Mouse (Mus musculus) kidney, adult 9 months (tissue): ENCODE measurements at regions not wholly inside any gene's neighbourhood (a gene's known extent, or its start where the extent isn't known, plus 50 kb on each side); places are given as distances from the start of the nearest gene placed in this dataset.

Experiments used
- DNase-seq: peaks from one replicate; pipeline ENCODE4 v3.0.0; 2022

DNA sequence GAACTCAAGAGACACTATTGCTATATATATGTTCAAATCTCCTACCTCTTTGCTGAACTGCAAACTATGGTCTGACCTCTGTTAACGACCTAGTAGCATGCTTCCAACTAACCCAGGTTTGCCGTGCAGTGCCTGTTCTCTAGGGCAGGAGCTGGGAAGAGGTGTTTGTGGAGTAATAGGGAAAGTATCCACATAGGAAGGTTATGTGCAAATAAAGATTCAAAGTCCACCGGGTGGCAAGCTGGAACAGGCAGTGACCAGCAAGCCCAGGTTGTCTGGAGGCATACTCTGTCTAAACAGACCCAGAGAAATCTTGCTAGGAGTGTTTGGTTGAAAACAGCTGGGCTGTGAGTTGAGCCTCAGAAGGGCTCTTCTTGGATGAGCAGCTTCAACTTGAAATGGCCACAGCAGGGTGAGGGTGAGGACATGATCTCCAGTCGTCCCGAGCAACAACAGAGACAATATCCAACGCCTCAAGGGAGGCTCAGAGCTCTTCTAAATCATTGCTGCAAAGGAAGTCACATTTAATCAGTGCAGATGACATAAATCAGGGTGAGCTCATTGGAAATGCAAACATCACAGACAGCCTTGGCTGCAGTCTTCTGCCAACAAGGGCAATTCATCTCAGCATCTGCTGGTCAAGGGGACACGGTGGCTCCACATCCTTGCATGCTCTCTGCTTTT, 846.7 kb downstream of the Synb start:
- peak; percentile 40 for DNase-seq

DNA sequence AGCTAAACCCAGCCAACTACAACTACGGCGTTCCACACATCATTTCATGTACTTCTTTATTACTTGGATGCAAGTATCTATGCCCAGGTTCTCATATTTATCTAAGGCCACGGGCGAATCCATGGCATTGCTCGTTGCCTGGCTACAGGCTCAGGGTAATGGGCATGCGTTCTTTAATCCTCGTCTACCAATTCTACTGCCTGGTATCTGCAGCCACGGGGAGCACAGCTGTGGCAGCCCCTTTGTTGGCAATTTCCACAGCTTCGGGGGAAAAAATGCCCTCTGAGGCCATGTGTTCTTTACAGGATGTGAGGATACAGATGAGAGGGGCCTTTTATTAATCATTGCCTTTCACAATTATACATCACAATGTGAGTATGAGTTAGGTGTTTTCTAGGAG, 860.8 kb downstream of the Synb start:
- DNase-seq: no peak

DNA sequence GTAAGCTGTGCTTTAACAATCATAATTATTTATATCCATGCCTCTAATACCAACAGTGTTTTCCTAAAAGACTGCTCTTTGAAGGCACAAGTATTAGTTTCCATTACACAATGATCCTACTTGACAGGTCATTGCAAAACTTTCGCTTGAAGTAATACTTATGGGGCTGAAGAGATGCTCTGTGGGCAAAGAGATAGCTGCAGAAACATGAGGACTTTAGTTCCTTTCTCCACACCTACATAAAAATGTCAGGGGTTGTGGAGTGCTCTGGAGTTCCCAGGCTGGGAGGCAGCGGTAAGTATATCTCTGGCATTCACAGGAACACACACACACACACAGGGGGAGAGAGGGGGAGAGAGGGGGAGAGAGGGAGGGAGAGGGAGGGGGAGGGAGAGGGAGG, 862.0 kb downstream of the Synb start:
- no peak for DNase-seq

DNA sequence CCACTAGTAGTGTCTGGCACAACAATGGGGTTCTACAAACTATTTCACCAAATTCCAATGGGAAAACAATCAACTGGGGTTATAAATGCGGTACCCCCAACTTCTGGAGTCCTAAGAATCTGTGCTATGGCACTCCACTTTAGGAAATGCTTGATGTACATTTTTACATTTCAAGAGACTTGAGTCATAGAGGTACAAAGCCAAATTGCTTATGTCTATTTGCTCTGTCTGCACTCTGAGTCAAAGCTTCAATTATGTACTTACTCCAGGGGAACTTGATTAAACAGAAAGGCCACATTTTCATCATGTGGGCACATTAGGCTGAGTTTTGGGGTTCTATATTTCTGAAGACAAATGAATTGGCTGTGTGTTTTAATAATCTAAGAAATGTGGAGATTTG, 866.9 kb downstream of the Synb start:
- no peak for DNase-seq

DNA sequence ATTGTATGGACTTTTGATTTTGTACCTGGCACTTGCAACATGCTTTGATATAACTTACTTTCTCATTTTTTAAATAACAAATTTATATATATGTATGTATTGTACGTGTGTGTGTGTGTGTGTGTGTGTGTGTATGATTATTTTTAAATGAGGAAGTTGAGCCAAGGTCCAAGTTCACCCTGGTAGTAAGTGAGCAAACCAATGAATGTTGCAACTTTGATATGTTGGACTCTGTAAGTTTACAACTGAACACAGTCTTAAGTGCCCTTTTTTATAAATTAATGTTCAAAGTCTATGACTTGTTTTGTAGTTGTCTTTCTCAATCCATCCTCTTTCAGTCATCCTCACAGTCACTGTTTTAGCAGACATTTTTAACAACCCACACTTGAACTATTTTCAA, 901.7 kb downstream of the Synb start:
- no peak for DNase-seq

DNA sequence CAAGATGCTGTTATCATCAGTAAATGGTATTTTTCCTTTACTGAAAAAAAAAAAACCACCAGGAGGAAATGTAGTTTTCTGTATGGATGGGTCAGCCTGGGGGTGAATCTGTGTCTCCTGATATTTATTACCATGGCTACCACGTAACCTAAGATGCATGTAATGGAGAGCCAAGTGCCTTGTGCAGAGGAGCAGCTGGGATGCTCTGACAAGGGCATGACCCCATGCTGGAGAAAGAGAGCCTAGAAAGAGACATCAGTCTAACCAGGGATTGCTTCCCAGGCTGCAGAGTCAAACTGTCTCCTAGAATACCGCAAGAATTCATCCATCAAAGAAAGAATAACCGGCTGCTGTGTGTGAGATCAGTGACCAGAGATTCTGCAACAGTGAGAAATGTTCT, 902.2 kb downstream of the Synb start:
- no peak for DNase-seq

DNA sequence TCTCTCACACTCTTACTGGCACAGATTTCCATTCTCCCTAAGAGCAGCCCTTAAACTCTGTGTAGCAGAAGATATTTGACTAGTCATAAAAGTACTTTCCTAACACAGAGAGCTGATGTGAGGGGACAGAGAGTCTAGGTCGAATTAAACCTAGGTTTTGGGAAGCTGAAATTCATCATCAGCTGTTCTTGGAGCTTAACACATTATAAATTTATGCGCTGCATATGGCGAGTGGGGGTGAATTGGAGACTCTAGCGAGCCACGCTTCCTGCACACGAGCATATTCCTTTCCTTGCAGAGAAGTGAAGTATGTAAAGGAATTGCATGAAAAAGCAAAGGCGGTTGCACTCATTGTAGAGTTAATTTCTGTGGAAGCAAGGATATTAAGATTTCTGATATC, 912.4 kb downstream of the Synb start:
- DNase-seq: no peak

DNA sequence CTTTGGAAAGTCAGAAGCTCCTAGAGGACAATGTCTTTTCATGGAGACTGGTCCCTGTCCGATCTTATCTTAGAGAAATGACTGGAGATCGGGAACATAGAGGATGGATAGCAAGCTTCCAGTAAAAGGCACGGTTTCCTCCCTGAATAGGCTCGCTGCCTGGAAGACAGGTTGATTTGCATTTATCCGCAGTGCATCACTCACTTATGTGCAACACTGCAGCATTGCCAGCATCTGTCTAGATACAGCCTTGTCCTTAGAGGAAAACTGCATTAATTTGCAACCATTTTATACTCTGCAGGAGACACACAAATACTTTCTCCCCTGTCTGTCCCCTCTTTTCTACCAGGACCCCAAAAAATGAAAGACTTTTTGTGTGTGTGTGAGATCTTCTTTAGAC, 926.4 kb downstream of the Synb start:
- no peak for DNase-seq

DNA sequence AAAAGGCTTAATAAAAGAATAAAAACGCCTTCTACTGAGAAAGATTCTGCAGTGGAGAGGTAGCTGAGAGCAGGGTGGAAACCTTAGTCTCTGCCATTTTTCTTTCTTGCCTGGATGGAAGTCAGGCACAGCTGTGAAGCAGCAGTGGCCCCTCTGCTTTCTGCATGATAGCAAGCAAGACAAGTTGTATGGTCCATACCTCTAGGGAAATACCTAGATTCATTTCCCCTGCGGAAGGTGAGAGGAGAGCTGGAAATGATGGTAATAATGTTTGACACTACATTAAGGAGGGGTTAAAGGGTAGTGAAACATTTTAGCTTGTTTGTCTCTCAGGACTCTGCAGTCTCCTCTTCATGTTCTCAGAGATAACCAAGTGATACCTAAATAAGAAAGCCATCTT, 930.2 kb downstream of the Synb start:
- DNase-seq: no peak

DNA sequence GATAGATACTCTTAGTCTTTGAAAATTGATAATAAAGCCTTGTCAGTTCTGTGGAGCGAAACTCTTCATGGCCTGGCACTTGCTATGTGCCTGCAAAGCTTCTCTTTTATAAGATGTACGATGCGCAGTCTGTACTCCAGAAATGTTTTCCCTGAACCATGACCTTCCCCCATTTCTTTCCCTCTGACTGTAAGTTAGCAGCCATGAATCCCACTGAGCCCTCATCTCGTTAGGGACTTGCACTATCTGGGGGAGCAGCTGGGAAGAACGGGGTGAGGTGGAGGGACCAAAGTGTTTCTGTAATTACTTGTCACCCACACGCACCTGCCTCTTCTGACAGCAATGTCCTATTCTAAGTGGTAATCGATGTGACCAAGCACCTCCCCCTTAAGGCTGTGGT, 932.1 kb downstream of the Synb start:
- no peak for DNase-seq

DNA sequence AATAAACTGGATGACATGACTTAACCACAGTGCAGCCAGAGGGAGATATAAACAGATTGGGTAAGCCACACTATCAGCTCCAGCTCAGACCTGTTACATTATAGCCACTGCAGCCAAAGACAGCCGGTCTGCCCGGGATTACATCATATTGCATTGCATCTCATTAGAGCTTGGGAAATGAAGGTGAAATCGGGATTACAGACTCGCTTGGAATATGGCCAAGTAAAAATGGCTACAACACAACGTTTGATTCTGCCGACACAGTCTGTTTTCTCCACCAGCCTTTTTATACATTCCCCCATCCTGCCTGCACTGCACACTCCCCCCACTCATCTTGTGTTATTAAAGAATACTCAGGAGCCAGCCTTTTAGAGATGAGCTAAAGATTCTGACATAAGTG, 932.6 kb downstream of the Synb start:
- no peak for DNase-seq

DNA sequence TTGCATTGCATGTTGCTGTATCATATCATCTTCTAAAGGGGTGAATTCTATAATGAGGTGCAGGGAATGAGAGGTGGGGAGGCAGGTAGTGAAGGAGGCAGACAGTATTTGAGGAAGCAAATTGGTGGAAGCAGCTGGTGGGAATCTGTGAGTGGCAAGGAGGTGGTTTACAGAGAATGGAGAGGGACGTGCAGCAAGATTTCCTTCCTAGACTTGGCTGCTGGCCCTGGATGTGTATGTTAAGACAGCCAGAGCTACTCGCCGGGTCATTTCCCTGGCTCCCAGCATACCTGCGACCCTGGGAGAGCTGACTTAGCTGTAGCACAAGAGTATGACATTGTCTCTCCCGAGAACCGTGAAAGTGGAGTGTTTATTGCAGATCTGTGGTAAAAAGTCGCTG, 937.7 kb downstream of the Synb start:
- DNase-seq: no peak

DNA sequence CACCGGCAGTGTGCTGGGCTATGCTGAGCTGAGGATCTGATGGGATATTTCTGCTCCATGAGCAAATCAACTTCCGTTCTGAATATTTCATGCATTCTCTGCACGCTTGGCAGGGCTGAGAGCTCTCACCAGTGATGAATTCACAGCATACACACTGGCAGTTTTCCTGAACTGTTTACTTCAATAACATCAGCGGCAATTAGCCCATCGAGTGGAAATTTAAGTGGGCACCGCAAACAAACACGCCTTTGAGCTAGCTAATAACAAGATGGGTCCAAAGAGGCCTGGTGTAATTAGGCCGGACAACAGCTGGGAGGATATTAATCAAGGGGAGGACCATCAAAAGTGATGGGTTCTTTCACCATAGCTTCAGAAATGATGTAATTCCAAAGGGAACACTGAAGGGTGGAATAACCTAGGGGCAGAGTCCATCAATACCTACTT, 938.6 kb downstream of the Synb start:
- no peak for DNase-seq

DNA sequence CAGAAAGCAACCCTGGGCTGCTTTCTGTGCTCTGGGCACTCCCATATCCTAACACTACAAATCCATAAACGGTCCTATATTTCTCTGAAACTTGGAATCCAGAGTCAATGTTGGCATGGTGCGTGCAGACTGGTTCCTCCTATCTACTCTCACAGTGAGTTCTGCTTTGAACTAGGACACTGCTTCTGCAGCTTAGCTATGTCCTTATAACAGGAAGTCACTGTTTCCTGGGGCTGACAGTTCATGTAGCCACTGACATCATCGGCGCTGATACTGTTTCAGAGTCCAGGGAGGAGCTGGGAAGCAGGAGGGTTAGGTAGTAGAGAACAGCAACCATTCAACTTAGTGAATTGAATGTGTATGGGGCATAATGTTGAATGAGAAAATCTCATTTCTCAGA, 948.6 kb downstream of the Synb start:
- no peak for DNase-seq

DNA sequence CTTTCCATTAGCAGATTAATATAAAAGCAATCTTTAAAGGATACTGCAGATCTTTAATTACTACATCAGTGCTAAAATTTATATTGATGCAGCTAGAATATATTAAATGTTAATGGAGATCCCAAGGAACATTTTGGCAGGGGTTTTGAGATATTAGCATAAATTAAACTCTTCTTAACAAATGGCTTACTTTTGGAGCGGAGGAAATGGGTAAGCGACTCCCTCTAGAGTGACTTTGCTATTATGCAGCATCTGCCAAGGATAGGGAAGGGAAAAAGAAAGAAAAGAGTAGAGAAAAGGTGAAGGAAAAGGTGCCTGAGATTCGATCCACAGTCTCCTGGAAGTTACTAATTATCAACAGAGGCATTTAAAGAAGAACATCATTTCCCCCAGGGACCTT, 949.4 kb downstream of the Synb start:
- DNase-seq: no peak

DNA sequence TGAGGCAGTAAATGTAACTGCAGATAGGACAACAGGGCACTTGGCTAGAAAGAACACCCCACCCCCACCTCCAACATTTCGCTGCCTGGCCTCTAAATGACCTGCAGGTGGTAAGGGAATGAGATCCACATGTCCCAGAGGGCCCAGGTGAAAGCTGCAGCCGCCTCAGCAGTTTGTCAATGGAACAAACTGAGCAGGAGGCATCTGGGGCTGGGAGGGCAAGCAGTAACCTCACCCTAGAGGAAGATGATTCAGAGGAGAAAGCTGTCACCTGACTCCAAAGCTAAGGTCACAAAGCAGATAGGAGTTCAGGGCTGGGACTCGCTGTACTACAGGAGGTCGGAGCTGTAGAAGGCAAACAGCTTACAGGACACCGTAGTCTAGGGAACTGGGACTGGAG, 955.7 kb downstream of the Synb start:
- peak; percentile 22 for DNase-seq

DNA sequence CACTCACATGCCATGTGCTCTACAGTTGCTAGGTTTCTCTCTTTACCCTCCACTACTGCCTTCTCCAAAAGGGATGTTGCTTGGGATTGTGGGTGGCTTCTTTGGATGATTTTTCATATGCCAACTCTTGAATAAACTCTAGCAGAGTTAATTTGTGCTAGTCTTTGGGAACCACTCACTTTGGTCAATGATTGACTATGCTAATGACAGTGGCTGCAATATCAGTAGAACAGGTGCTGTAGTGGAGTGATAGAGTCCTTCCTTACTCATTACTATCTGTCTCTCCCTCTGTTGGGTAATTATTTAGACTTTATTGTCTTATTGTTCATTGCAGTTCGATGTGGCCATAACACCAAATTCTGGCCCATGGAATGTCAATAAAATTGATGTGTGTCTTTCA, 969.0 kb downstream of the Synb start:
- peak; percentile 73 for DNase-seq

DNA sequence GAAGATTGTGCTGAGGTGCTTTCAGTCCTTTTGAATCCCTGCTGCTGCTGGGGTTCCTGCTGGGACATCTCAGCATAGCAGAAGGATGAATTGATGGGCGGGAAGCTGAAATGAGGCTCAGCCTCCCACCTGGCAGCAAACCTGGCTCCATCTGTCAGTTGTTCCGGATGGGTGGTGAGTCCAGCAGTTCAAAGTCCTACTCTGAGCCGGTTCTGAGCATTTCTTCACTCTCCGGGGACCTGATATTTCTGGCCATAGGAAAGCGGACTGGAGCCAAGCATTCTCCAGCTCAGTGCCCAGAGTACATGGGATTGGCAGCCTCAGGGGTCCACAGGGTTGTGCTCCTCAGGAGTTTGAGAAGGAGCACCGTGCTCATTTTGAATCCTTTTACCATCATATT, 971.1 kb downstream of the Synb start:
- DNase-seq: peak; percentile 78

DNA sequence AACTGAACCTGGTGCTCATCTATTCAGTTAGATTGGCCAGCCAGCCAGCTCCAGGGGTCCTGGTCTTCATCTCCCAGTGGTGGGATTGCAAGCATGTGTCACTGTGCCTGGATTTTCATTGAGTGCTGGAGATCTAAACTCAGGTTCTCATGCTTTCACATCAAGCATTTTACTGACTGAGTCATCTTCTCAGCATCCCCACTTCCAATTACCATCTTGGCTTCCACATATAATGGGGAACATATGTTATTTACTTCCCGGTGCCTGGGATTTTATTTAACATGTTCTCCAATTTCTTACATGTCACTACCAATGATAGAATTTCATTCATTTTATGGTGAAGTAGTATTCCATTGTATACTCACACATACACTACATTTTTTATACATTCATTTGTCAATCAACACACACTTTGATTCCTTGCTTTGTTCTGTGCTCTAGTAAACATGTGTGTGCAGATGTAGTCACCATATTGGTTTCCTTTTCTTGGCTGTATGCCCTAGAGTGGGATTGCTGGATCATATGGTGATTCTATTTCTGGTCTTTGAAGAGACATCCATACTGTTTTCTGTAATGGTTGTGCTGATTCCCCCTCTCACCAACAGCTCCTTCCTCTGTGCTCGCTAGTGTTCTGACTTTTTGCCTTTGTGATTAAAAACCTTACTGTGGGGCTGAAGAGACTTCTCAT, 986.0 kb downstream of the Synb start:
- no peak for DNase-seq

DNA sequence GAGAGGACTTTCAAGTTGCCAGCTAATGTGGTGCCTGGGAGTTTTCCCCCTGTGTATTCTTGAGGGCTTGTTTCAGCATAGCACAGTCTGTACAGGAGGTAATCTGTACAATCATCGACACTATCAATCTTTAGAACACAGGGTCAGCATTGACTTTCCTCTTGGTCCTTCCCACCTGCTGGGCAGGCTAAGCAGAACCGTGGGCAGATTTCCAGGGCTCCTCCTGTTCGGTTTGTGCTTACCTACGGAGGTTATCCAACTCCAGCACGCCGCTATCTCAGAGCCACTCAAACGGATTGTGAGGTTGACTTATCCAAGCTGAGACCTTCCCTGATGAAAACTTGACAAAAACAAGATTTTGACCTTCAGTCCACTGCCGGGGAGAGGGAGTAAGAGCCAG, 988.9 kb downstream of the Synb start:
- DNase-seq: no peak

DNA sequence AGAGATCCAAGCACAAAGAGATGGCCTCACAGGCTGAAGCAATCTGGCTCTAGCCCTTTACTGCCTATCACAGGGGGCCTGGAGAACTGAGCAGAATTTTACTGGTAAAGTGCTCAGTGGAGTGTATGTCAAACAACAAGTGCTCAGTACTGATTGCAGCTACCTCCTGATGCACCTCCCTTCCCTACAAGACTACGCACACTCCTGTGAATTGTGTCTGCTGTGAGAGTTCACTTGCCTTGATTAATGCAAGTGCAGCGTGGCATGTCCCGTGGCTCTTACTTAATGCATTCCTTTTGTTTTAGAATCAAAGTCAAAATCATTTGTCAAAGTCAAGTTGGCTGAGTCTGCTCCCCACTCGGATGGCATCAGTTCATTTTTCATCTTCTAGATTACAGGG, 992.4 kb downstream of the Synb start:
- no peak for DNase-seq

DNA sequence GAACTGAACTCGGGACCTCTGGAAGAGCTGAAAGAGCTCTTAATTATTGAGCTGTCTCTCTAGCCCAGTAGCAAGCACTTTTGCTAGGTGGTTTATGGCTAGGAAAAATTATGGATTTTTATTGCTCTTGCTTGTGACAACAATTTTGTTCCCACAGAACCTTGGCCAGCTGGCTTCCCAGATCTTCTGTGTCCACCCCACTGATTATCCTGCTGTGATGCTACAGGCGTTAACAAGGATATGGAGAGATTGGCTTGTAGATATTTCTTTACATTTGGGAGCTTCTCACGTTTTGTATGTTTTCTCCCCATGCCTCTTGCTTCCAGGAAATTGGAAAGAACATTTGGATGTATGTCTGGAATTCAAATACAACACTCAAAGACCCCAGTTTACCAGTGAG, 1008.6 kb downstream of the Synb start:
- no peak for DNase-seq

DNA sequence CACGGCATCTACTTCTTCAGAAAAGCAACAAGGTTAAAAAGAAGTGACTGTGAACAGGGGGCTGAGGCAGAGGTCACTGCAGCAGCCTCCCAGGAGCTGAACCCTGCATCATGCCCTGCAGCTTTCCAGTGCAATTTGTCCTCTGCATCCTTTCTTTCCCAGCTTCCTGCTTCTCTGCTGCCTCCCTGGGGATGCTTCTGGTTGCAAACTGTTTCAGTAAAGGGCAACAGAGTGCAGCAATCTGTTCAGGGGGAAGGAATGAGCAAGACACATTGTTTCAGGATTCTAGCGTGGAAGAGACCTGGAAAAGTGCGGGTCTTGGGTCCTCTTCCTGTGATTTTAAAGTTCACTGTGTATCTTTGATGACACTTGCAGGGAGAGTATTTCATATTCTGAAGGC, 1032.7 kb downstream of the Synb start:
- no peak for DNase-seq

DNA sequence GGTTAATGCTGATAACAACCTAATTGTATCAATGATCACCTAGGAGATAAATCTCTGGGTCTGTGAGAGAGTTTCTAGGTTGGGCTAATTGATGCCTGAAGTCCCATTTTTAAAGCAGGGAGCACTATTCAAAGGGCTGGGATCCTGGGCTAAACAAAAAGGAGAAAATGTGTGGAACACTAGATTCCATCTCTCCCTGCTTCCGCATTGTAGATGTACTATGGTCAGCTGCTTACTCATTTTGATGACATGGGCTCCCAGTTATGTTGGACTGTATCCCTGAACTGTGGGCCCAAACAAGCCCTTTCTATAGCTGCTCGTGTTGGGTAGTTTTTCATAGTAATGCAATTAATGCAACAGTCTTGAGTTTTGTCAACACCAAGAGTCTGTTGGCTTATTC, 1047.1 kb downstream of the Synb start:
- DNase-seq: no peak

DNA sequence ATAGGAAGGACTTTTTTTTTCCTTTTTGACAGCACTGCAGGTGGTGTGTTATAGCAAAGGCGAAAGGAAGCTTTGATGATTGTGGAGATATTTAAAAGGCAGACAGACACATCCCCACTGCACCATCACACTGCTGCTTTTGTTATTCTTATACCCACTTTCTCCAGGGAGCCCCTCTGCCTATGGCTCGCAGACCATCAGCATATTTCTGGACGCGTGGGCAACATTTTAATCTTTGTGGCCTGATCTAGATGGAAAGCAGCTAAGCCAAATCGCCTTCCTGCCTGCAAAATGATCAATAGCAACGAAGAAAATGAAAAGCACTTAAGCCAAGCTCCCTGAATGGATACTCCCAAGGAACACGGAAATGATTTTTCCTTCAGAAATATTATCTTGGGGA, 1054.0 kb downstream of the Synb start:
- no peak for DNase-seq
